Mouse (Mus musculus) liver, adult 2 months (tissue): Measurements from ENCODE around the gene Crabp2. TPM values are rescaled to one million over a fixed set of nuclear protein-coding genes. Genes with fewer than 3 reads are reported as not detected.

ENCODE experiments used
- DNase-seq: peaks from one replicate; pipeline ENCODE4 v3.0.0-alpha.2; 2011; ENCODE audit warnings: low read depth, low spot score; ENCODE audit errors: extremely low read depth
- H3K27ac ChIP-seq: fragments of 200-500 bp; replicated peaks from 2 replicates; pipeline ENCODE4 v1.5.1; 2012; ENCODE audit warnings: low read depth, mild to moderate bottlenecking, control low read depth, inconsistent platforms, low read length; ENCODE audit not compliant: insufficient read depth
- H3K27me3 ChIP-seq: fragments of 200-500 bp; 2 replicates; pipeline ENCODE4 v1.6.1; 2012; ENCODE audit warnings: mild to moderate bottlenecking, moderate library complexity, low read length, inconsistent platforms; ENCODE audit not compliant: control insufficient read depth, insufficient read depth
- H3K36me3 ChIP-seq: fragments of 200-500 bp; 2 replicates; pipeline ENCODE4 v1.6.1; 2012; ENCODE audit warnings: low read length, inconsistent platforms; ENCODE audit not compliant: control insufficient read depth, insufficient read depth
- H3K4me1 ChIP-seq: fragments of 200-500 bp; 2 replicates; pipeline ENCODE4 v1.6.1; 2011; ENCODE audit warnings: low read length; ENCODE audit not compliant: control insufficient read depth, insufficient read depth
- H3K4me3 ChIP-seq: fragments of 200-500 bp; 2 replicates; pipeline ENCODE4 v1.5.1; 2011; ENCODE audit warnings: low read depth, mild to moderate bottlenecking, control low read depth, low read length, moderate library complexity; ENCODE audit not compliant: insufficient read depth
- H3K79me2 ChIP-seq: fragments of 200-500 bp; 2 replicates; pipeline ENCODE4 v1.6.1; 2012; ENCODE audit warnings: inconsistent platforms, mild to moderate bottlenecking, low read length, moderate library complexity; ENCODE audit not compliant: control insufficient read depth, insufficient read depth
- H3K9ac ChIP-seq: fragments of 200-500 bp; 2 replicates; pipeline ENCODE4 v1.6.1; 2012; ENCODE audit warnings: low read depth, mild to moderate bottlenecking, control low read depth, inconsistent platforms, low read length
- CTCF ChIP-seq: fragments of 200-500 bp; IDR thresholded peaks from 2 replicates; pipeline ENCODE4 v1.5.1; 2011; ENCODE audit warnings: low read depth, low read length, control low read depth
- POLR2A ChIP-seq: fragments of 200-500 bp; IDR thresholded peaks from 2 replicates; pipeline ENCODE4 v1.6.1; 2011; ENCODE audit warnings: low read length, control low read depth; ENCODE audit not compliant: insufficient read depth; ENCODE audit errors: extremely low read depth
- WGBS: fragments of 180-500 bp; shearing (Covaris S2); methylation state at CpG from one replicate; pipeline ENCODE4 v1.1.7; 2018; 5-methylcytosine and 5-hydroxymethylcytosine counted together
- polyA plus RNA-seq: library from polyadenylated mRNA; depleted of rRNA; stranded (reverse); fragments of >200 nt; gene quantifications from 2 replicates; pipeline ENCODE4 v1.2.3, GENCODE M21; 2012
- total RNA-seq: library from RNA; depleted of rRNA; stranded (reverse); fragments of >200 nt; gene quantifications from 2 replicates; pipeline ENCODE4 v1.2.3, GENCODE M21; 2014

The Crabp2 gene
- total and polyA plus RNA-seq, 2 experiments = not detected

DNA sequence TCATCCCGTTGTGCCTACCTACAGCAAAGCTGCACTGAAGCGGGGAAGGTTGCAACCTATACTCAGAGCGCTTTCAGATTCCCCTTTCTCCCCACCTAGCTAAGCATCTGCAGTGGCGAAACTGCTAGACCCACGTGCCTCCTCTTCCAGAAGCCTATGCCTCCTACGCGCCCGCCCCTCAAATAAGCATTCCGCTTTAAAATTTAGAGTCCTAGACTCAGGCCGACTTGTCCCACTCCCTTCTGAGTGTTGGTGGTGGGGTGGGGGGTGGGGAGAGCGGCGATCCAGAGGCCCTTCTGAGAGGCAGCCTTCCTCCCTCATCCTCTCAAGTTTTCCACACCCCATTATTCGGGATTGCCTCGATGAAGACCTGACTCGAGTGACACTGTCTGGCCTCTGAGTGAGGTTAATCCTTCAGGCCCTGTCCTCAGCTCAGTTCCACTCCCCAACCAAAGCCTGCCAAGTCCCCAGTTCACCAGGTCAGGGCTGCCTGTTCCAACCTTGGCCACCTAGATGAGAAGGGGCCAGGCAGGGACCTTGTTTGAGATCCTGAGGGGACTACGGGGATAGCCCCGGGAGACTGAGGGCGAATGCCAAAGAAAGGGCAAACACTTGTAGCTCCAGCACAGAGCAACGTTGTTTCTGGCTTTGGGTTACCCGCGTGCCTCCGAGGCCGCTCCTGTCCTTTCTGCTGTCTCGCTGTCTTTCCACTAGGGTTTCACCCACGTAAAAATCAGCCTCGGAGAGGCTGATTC lies 1.2 kb upstream of the Crabp2 start:
- no peak overlapping the region for H3K4me3 ChIP-seq
- H3K36me3 ChIP-seq = peaks cover under 1% of the 10 kb centered on the region; the same call in 1 of the 2 replicates
- no peak overlapping the region for H3K9ac ChIP-seq
- peaks cover 6% of the 10 kb centered on the region for H3K4me1 ChIP-seq
- no peak overlapping the region for H3K27ac ChIP-seq
- TF ChIP-seq CTCF (no peak), POLR2A (no peak)
- H3K27me3 ChIP-seq = peaks cover 26% of the 10 kb centered on the region; the same call in 1 of the 2 replicates
- no peak for DNase-seq
- no peaks in the 10 kb centered on the region for H3K79me2 ChIP-seq
- WGBS = 7% methylated on average over 26 of the region's 26 CpGs

DNA sequence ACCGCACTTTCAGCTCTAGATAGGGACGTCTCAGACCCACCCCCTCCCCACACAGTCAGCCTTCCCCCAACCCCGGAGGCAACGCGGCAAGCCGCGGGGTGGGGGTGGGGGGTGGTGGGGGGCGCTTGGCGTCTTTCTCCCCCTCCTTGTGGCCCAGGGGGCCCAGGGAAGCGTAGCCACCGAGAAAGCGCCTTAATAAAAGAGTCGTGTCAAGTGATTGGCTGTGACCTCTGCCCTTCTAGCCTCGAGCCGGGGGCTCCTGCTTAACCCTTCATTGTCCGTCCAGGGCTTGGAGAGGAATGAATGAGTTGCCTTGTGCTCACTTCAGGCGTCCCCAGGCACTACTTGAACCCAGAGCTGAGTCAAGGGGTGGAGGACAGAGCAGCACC lies 661 bp upstream of the Crabp2 start:
- Histone ChIP-seq H3K4me3 (no peak overlapping the region), H3K9ac (no peak overlapping the region)
- WGBS = 4% methylated on average over 17 of the region's 17 CpGs

DNA sequence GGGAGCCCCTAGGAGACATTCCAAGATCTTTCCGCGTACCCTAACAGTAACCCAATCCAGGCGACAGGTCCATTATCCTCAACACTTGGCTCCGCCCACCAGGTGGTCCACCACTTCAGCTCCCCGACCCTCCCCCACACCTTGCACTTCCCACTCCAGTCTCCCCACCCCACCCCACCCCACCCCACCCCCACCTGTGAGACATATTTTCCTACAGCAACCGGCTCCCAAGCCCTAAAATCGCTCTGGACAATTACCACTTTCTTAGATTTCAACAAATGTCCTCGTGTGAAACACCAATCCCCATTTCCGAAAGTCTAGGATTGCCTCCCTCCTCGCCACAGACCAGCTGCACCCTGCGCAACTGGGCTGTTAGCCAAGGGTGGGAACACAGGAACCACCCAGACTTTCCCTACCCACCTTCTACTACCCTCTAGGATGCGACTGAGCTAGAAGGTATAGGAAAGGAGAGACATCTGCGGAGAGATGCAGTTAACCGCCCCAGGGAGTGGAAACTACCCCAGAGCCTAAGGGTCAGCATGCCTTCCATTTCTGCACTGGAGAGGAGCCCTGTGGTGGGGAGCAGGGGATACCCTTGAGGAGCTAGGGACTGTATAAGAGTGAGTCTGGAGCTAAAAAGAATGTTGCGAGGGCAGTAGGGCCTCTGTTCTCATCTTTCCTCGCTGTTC lies 944 bp downstream of the Crabp2 start:
- WGBS = 22% methylated on average over 16 of the region's 16 CpGs
- no peak for TF ChIP-seq CTCF
- no peak for TF ChIP-seq POLR2A
- H3K4me3 ChIP-seq = no peak overlapping the region
- no peaks in the 10 kb centered on the region for H3K79me2 ChIP-seq
- no peaks in the 10 kb centered on the region for H3K36me3 ChIP-seq
- peaks cover 26% of the 10 kb centered on the region; the same call in 1 of the 2 replicates for H3K27me3 ChIP-seq
- H3K4me1 ChIP-seq = peaks cover 6% of the 10 kb centered on the region
- H3K9ac ChIP-seq = no peak overlapping the region
- H3K27ac ChIP-seq = no peak overlapping the region
- DNase-seq = no peak

More for the DNA sequence above, 661 bp upstream of the Crabp2 start:
- Histone ChIP-seq H3K36me3 (no peaks in the 10 kb centered on the region), H3K4me1 (peaks cover 6% of the 10 kb centered on the region), H3K27ac (no peak overlapping the region), H3K79me2 (no peaks in the 10 kb centered on the region), H3K27me3 (peaks cover 26% of the 10 kb centered on the region; the same call in 1 of the 2 replicates)
- TF ChIP-seq CTCF (no peak), POLR2A (no peak)
- no peak for DNase-seq

DNA sequence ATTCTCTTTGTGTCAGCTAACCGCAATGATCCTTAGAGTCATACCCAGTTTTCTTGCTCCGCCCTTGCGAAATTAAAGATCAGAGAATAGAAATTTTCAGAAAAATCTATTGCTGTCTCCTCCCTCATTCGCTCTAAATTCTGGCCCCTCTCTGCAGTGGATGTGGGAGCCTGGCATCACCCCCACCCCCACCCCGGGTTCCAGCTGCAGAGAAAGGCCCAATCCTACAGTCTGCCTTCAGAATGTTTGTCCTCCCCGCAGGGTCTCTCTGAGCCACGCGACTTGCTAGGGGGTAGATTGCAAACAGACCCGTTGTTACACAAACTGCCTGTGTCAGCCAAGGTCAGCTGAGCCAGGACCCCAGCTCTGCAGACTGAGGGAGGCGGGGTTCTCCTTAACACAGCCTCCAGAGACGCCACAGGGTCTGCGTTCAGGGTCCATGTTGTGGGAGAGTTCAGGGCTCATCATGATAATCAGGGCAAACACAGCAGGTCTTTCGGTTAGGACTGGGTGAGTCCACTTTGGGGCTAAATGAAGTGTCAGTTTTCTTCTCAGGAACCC lies 1.6 kb downstream of the Crabp2 start:
- Histone ChIP-seq H3K79me2 (no peaks in the 10 kb centered on the region), H3K9ac (no peak overlapping the region), H3K27ac (no peak overlapping the region), H3K4me3 (no peak overlapping the region), H3K27me3 (peaks cover 26% of the 10 kb centered on the region; the same call in 1 of the 2 replicates), H3K36me3 (no peaks in the 10 kb centered on the region), H3K4me1 (peaks cover 6% of the 10 kb centered on the region)
- no peak for DNase-seq
- TF ChIP-seq POLR2A (no peak), CTCF (no peak)
- WGBS = 21% methylated on average over 13 of the region's 13 CpGs

DNA sequence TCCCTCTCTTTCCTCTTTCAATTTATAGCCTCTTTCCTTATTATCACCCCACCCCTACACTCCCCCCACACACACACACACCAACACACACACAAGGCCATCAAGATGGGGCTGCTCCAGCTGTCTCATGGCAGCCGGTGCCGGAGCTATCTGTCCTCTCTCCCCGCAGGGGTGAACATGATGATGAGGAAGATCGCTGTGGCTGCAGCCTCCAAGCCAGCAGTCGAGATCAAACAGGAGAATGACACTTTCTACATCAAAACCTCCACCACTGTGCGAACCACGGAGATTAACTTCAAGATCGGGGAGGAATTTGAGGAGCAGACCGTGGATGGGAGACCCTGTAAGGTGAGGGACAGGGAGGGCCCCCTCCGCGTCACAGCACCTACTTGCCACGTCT lies 3.5 kb downstream of the Crabp2 start:
- no peak for TF ChIP-seq CTCF
- peaks cover 6% of the 10 kb centered on the region for H3K4me1 ChIP-seq
- DNase-seq = no peak
- H3K27me3 ChIP-seq = peaks cover 26% of the 10 kb centered on the region; the same call in 1 of the 2 replicates
- no peak overlapping the region for H3K9ac ChIP-seq
- H3K27ac ChIP-seq = no peak overlapping the region
- no peaks in the 10 kb centered on the region for H3K36me3 ChIP-seq
- H3K79me2 ChIP-seq = no peaks in the 10 kb centered on the region
- no peak overlapping the region for H3K4me3 ChIP-seq
- 22% methylated on average over 12 of the region's 12 CpGs for WGBS

DNA sequence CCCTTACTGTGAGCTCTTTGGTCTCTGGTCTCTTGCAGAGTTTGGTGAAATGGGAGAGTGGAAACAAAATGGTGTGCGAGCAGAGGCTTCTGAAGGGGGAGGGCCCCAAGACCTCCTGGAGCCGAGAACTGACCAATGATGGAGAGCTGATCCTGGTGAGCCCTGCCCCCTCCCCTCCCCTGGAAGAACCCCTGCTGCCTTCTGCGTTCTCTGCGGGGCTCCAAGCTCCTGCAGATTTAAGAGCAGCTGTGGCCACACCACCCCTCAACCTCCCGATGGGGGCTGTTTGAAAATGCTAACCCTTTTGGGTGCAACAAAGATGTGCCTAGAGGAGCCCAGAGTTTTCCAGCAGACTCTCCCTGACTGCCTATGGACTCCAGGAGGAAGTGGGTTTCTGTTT lies 4.0 kb downstream of the Crabp2 start:
- H3K4me3 ChIP-seq = no peak overlapping the region

More for the DNA sequence above, 4.0 kb downstream of the Crabp2 start:
- 5% methylated on average over 5 of the region's 5 CpGs for WGBS
- Histone ChIP-seq H3K27ac (no peak overlapping the region), H3K27me3 (peaks cover 26% of the 10 kb centered on the region; the same call in 1 of the 2 replicates), H3K4me1 (peaks cover 3% of the 10 kb centered on the region), H3K9ac (no peak overlapping the region), H3K36me3 (no peaks in the 10 kb centered on the region), H3K79me2 (no peaks in the 10 kb centered on the region)
- no peak for DNase-seq
- TF ChIP-seq CTCF (no peak), POLR2A (no peak)
